In the genomic region with DNA sequence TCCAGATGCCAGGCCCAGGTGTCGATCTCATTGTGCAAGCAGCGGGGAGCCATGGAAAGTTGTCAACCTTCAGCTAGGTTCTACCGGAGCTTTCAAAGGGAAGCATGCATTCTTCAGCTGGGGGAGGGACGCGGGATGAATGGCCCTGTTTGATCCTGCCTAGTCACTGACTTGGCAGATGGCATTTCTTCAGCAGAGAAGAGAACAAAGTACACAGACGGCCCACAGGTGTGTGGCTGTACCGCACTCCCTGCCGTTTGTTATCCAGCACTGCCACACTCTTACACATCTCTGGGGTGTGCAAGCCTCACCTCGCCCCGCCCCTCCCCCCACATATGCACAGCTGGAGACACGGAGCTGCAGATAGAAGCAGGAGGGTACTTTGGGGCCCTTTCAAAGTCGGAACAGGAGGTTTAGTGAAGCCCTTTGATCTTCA, we compare ENCODE assay signal across 8 mouse cellular contexts.
DNase-seq lines count a peak whose midpoint lies in the region; ATAC-seq and TF ChIP-seq lines count a peak whose summit lies in the region.

No protein-coding gene starts in this region.

- no peaks in the 10 kb centered on the region for H3K9me3 ChIP-seq in forebrain, embryonic 14.5 days (replicated peaks; ENCODE audit: control insufficient read depth, low read length)
- H3K9me3 ChIP-seq in forebrain, embryonic 15.5 days = no peaks in the 10 kb centered on the region
- H3K9me3 ChIP-seq in E14TG2a.4 (ENCODE audit: low read length) = no peaks in the 10 kb centered on the region
- no peaks in the 10 kb centered on the region for H3K9me3 ChIP-seq in liver, embryonic 14.5 days (ENCODE audit: control insufficient read depth, low read length)
- no peaks in the 10 kb centered on the region for H3K9me3 ChIP-seq in hindbrain, postnatal 0 days (ENCODE audit: low read length)

- TF ChIP-seq EP300 in liver, embryonic 14.5 days (IDR thresholded peaks at IDR 0.05; ENCODE audit: low read depth) = peak; percentile 71

- H3K27ac ChIP-seq in forebrain, embryonic 14.5 days (ENCODE audit: low read depth, low read length) = no peak overlapping the region
- no peak overlapping the region for H3K27ac ChIP-seq in forebrain, embryonic 15.5 days (replicated peaks)
- no peak overlapping the region for H3K27ac ChIP-seq in liver, embryonic 14.5 days
- no peak overlapping the region for H3K27ac ChIP-seq in layer of hippocampus, adult 2 months
- no peak overlapping the region for H3K27ac ChIP-seq in hindbrain, postnatal 0 days

- no peaks in the 10 kb centered on the region for H3K27me3 ChIP-seq in forebrain, embryonic 14.5 days (replicated peaks; ENCODE audit: control insufficient read depth, insufficient read depth, low read length)
- no peaks in the 10 kb centered on the region for H3K27me3 ChIP-seq in forebrain, embryonic 15.5 days
- H3K27me3 ChIP-seq in E14TG2a.4 (ENCODE audit: insufficient read depth, low read length) = peaks cover 14% of the 10 kb centered on the region; the same call in 1 of the 2 replicates
- H3K27me3 ChIP-seq in liver, embryonic 14.5 days (ENCODE audit: control insufficient read depth, insufficient read depth, low read length) = no peaks in the 10 kb centered on the region
- no peaks in the 10 kb centered on the region for H3K27me3 ChIP-seq in hindbrain, postnatal 0 days (ENCODE audit: insufficient read depth, low read length)

- no peaks in the 10 kb centered on the region for H3K36me3 ChIP-seq in forebrain, embryonic 14.5 days (ENCODE audit: control insufficient read depth, insufficient read depth, low read length)
- no peaks in the 10 kb centered on the region for H3K36me3 ChIP-seq in forebrain, embryonic 15.5 days
- H3K36me3 ChIP-seq in E14TG2a.4 (ENCODE audit: insufficient read depth, low read length) = peaks cover 4% of the 10 kb centered on the region; the same call in 1 of the 2 replicates
- no peaks in the 10 kb centered on the region for H3K36me3 ChIP-seq in liver, embryonic 14.5 days (replicated peaks; ENCODE audit: control insufficient read depth, insufficient read depth, low read depth)
- H3K36me3 ChIP-seq in hindbrain, postnatal 0 days (ENCODE audit: insufficient read depth, low read length) = no peaks in the 10 kb centered on the region

- DNase-seq in forebrain, embryonic 14.5 days (ENCODE audit: low spot score) = peak; percentile 7
- DNase-seq in induced T-regulatory cell, adult 2 months (ENCODE audit: low read depth) = peak; percentile 9
- DNase-seq in liver, embryonic 14.5 days (ENCODE audit: low read depth in 3 of 3, low spot score in 3 of 3) = peak in 2 of 3 experiments; percentile 29 to 34
- DNase-seq in layer of hippocampus, adult 2 months (ENCODE audit: low spot score in 2 of 2) = no peak
- DNase-seq in hindbrain, postnatal 0 days (ENCODE audit: low spot score) = no peak

- no peak overlapping the region for H3K4me3 ChIP-seq in forebrain, embryonic 14.5 days (ENCODE audit: low read depth, low read length)
- H3K4me3 ChIP-seq in forebrain, embryonic 15.5 days = no peak overlapping the region
- H3K4me3 ChIP-seq in E14TG2a.4 (replicated peaks; ENCODE audit: low read length) = 0 out of 2 replicates have a peak overlapping the region, but pooled peaks have one; percentile 5
- H3K4me3 ChIP-seq in liver, embryonic 14.5 days (ENCODE audit: insufficient read depth in 1 of 2, low read depth in 2 of 2, low read length in 2 of 2) = no peak overlapping the region
- no peak overlapping the region for H3K4me3 ChIP-seq in layer of hippocampus, adult 2 months
- H3K4me3 ChIP-seq in hindbrain, postnatal 0 days (ENCODE audit: low read length) = no peak overlapping the region

- H3K4me1 ChIP-seq in forebrain, embryonic 14.5 days (ENCODE audit: control insufficient read depth, insufficient read depth, low read length) = 0 out of 2 replicates have a peak, but pooled peaks cover 3% of the 10 kb centered on the region
- H3K4me1 ChIP-seq in forebrain, embryonic 15.5 days = no peaks in the 10 kb centered on the region
- H3K4me1 ChIP-seq in E14TG2a.4 (replicated peaks; ENCODE audit: low read depth, low read length) = peaks cover 42% of the 10 kb centered on the region
- H3K4me1 ChIP-seq in liver, embryonic 14.5 days (replicated peaks; ENCODE audit: control insufficient read depth in 2 of 2, insufficient read depth in 2 of 2, low read length in 1 of 2) = peaks cover 12 to 20% of the 10 kb centered on the region in 2 experiments
- H3K4me1 ChIP-seq in hindbrain, postnatal 0 days (ENCODE audit: insufficient read depth, low read length) = no peaks in the 10 kb centered on the region

- no peak overlapping the region for H3K9ac ChIP-seq in forebrain, embryonic 14.5 days (ENCODE audit: low read length)
- H3K9ac ChIP-seq in forebrain, embryonic 15.5 days (replicated peaks) = no peak overlapping the region
- H3K9ac ChIP-seq in liver, embryonic 14.5 days (replicated peaks) = 0 out of 2 replicates have a peak overlapping the region, but pooled peaks have one; percentile 4
- H3K9ac ChIP-seq in hindbrain, postnatal 0 days (replicated peaks; ENCODE audit: low read length) = no peak overlapping the region

- 12% methylated on average over 12 of the region's 12 CpGs for WGBS in forebrain, embryonic 14.5 days
- WGBS in forebrain, embryonic 15.5 days = 12% methylated on average over 12 of the region's 12 CpGs
- WGBS in liver, embryonic 14.5 days (ENCODE audit: insufficient replicate concordance) = 18% methylated on average over 12 of the region's 12 CpGs
- 24% methylated on average over 12 of the region's 12 CpGs for WGBS in hindbrain, postnatal 0 days

- 0 out of 2 replicates have a peak, but pooled peaks have one; percentile 44 for ATAC-seq in forebrain, embryonic 14.5 days
- ATAC-seq in forebrain, embryonic 15.5 days (replicated peaks) = no peak
- peak; percentile 92 for ATAC-seq in liver, embryonic 14.5 days (ENCODE audit: insufficient read depth)
- no peak for ATAC-seq in monocyte, adult 5-6 weeks (replicated peaks; ENCODE audit: insufficient number of reproducible peaks, low FRiP score, low TSS enrichment, poor library complexity, severe bottlenecking)
- ATAC-seq in hindbrain, postnatal 0 days = no peak

- H3K4me2 ChIP-seq in forebrain, embryonic 14.5 days (ENCODE audit: low read length) = no peak overlapping the region
- H3K4me2 ChIP-seq in forebrain, embryonic 15.5 days (replicated peaks) = no peak overlapping the region
- peak overlapping the region; percentile 36; the same call in 1 of the 2 replicates for H3K4me2 ChIP-seq in liver, embryonic 14.5 days (ENCODE audit: low read depth)
- no peak overlapping the region for H3K4me2 ChIP-seq in hindbrain, postnatal 0 days (ENCODE audit: low read depth, low read length)

- TF ChIP-seq CTCF in E14TG2a.4 (conservative IDR thresholded peaks at IDR 0.05; ENCODE audit: low read length) = no peak
- TF ChIP-seq CTCF in liver, embryonic 14.5 days (IDR thresholded peaks at IDR 0.05; ENCODE audit: low read depth) = no peak; the same call in 1 of the 2 replicates
- no peak for TF ChIP-seq CTCF in layer of hippocampus, adult 2 months (conservative IDR thresholded peaks at IDR 0.05)
- no peak for TF ChIP-seq CTCF in hindbrain, postnatal 0 days (IDR thresholded peaks at IDR 0.05; ENCODE audit: low read depth)

Comparison
In these comparisons a context has a peak if more than half of its experiments do, and no peak if none do; other contexts are left out.
1. ATAC-seq: peak in forebrain, embryonic 14.5 days (single experiment) and liver, embryonic 14.5 days (single experiment); none in forebrain, embryonic 15.5 days (single experiment), monocyte, adult 5-6 weeks (single experiment) and hindbrain, postnatal 0 days (single experiment).
2. DNase-seq: peak in forebrain, embryonic 14.5 days (single experiment), induced T-regulatory cell, adult 2 months (single experiment) and liver, embryonic 14.5 days (2 of 3); none in layer of hippocampus, adult 2 months (0 of 2) and hindbrain, postnatal 0 days (single experiment).